Mouse (Mus musculus): ENCODE results near the gene Tmem19.

Tmem19 gene

GRCm38 (mm10) chr10:115311263-115311965, 50.9 kb downstream of the Tmem19 start:
- no peak for DNase-seq (ENCODE audit: low spot score)

GRCm38 (mm10) chr10:115309191-115309590, 53.1 kb downstream of the Tmem19 start:
- DNase-seq (ENCODE audit: low spot score): no peak

- DNase-seq (ENCODE audit: low spot score): no peak
These were observed 54.9 kb downstream of the Tmem19 start for GRCm38 (mm10) chr10:115307331-115307875.

- no peak for DNase-seq (ENCODE audit: low spot score)
These were observed 63.6 kb downstream of the Tmem19 start for GRCm38 (mm10) chr10:115298683-115299082.

- DNase-seq (ENCODE audit: low spot score): no peak
These were observed 64.7 kb downstream of the Tmem19 start for GRCm38 (mm10) chr10:115297582-115297981.

- DNase-seq (ENCODE audit: low spot score): no peak
These were observed 65.8 kb downstream of the Tmem19 start for GRCm38 (mm10) chr10:115296401-115296935.

GRCm38 (mm10) chr10:115295162-115295561, 67.1 kb downstream of the Tmem19 start:
- DNase-seq (ENCODE audit: low spot score): no peak

GRCm38 (mm10) chr10:115294715-115295114, 67.6 kb downstream of the Tmem19 start:
- no peak for DNase-seq (ENCODE audit: low spot score)

GRCm38 (mm10) chr10:115293946-115294345, 68.4 kb downstream of the Tmem19 start:
- no peak for DNase-seq (ENCODE audit: low spot score)

- no peak for DNase-seq (ENCODE audit: low spot score)
These were observed 71.6 kb downstream of the Tmem19 start for GRCm38 (mm10) chr10:115290671-115291070.

All from urinary bladder, postnatal 25 days (tissue).